Mouse (Mus musculus): ENCODE measurements around the gene Rsg1. TPM values are rescaled to one million over a fixed set of nuclear protein-coding genes. Genes with fewer than 3 reads are reported as not detected.

The Rsg1 gene
- polyA plus RNA-seq, 2 experiments, result 0.56 to 0.78 TPM

GRCm38 (mm10) chr4:141249383-141249782 lies 35.6 kb downstream of the Rsg1 start:
- ATAC-seq (ENCODE audit: insufficient read depth), result no peak
- Histone ChIP-seq H3K27ac (no peak overlapping the region), H3K9ac (replicated peaks) (no peak overlapping the region), H3K4me1 (replicated peaks; ENCODE audit: control insufficient read depth in 2 of 2, insufficient read depth in 2 of 2, low read length in 1 of 2) (no peaks in the 10 kb centered on the region), H3K4me2 (ENCODE audit: low read depth) (no peak overlapping the region), H3K27me3 (ENCODE audit: control insufficient read depth, insufficient read depth, low read length) (peaks cover 49% of the 10 kb centered on the region), H3K9me3 (ENCODE audit: control insufficient read depth, low read length) (no peaks in the 10 kb centered on the region), H3K36me3 (replicated peaks; ENCODE audit: control insufficient read depth, insufficient read depth, low read depth) (no peaks in the 10 kb centered on the region), H3K4me3 (ENCODE audit: insufficient read depth in 1 of 2, low read depth in 2 of 2, low read length in 2 of 2) (no peak overlapping the region)
- WGBS (ENCODE audit: insufficient replicate concordance), result 49% methylated on average over 11 of the region's 11 CpGs
- TF ChIP-seq EP300 (IDR thresholded peaks at IDR 0.05; ENCODE audit: low read depth) (no peak), CTCF (IDR thresholded peaks at IDR 0.05; ENCODE audit: low read depth) (no peak)
- DNase-seq (ENCODE audit: low read depth in 3 of 3, low spot score in 3 of 3), result no peak

DNA sequence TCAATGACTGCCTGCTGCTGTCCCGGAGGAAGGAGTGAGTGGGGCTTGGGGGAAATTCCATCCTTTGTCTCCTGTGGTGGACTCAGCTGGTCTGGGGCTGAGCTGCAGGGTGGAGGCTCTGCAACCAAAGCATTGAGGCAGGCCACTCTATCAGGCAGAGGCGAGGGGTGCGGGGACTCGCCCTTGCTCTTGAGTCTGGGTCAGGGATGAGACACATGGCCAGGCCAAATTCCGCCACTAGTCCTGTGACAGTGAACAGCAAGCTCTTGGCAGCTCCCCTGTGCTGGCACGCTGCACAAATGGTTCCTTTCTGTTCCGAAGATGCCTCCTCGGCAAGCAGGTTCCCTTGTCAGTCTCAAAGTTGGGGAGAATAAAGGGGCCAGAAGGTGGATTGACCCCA lies 37.3 kb downstream of the Rsg1 start:
- ATAC-seq (ENCODE audit: insufficient read depth) (no peak), DNase-seq (ENCODE audit: low read depth in 3 of 3, low spot score in 3 of 3) (no peak)
- H3K27ac ChIP-seq, result no peak overlapping the region
- H3K9ac ChIP-seq (replicated peaks), result no peak overlapping the region
- TF ChIP-seq EP300 (IDR thresholded peaks at IDR 0.05; ENCODE audit: low read depth) (no peak), CTCF (IDR thresholded peaks at IDR 0.05; ENCODE audit: low read depth) (no peak)
- H3K4me3 ChIP-seq (ENCODE audit: insufficient read depth in 1 of 2, low read depth in 2 of 2, low read length in 2 of 2), result no peak overlapping the region
- no peaks in the 10 kb centered on the region for H3K4me1 ChIP-seq (replicated peaks; ENCODE audit: control insufficient read depth in 2 of 2, insufficient read depth in 2 of 2, low read length in 1 of 2)
- peaks cover 37% of the 10 kb centered on the region for H3K27me3 ChIP-seq (ENCODE audit: control insufficient read depth, insufficient read depth, low read length)
- H3K4me2 ChIP-seq (ENCODE audit: low read depth), result no peak overlapping the region
- H3K9me3 ChIP-seq (ENCODE audit: control insufficient read depth, low read length), result no peaks in the 10 kb centered on the region
- no peaks in the 10 kb centered on the region for H3K36me3 ChIP-seq (replicated peaks; ENCODE audit: control insufficient read depth, insufficient read depth, low read depth)
- 73% methylated on average over 8 of the region's 8 CpGs for WGBS (ENCODE audit: insufficient replicate concordance)

GRCm38 (mm10) chr4:141252641-141253040 lies 38.9 kb downstream of the Rsg1 start:
- Histone ChIP-seq H3K27me3 (ENCODE audit: control insufficient read depth, insufficient read depth, low read length) (peaks cover 21% of the 10 kb centered on the region), H3K36me3 (replicated peaks; ENCODE audit: control insufficient read depth, insufficient read depth, low read depth) (no peaks in the 10 kb centered on the region), H3K4me1 (replicated peaks; ENCODE audit: control insufficient read depth in 2 of 2, insufficient read depth in 2 of 2, low read length in 1 of 2) (no peaks in the 10 kb centered on the region), H3K27ac (no peak overlapping the region), H3K9ac (replicated peaks) (no peak overlapping the region), H3K9me3 (ENCODE audit: control insufficient read depth, low read length) (no peaks in the 10 kb centered on the region), H3K4me2 (ENCODE audit: low read depth) (no peak overlapping the region), H3K4me3 (ENCODE audit: insufficient read depth in 1 of 2, low read depth in 2 of 2, low read length in 2 of 2) (no peak overlapping the region)
- ATAC-seq (ENCODE audit: insufficient read depth), result no peak
- no peak for TF ChIP-seq EP300 (IDR thresholded peaks at IDR 0.05; ENCODE audit: low read depth)
- TF ChIP-seq CTCF (IDR thresholded peaks at IDR 0.05; ENCODE audit: low read depth), result no peak
- DNase-seq (ENCODE audit: low read depth in 3 of 3, low spot score in 3 of 3), result no peak
- 26% methylated on average over 2 of the region's 2 CpGs for WGBS (ENCODE audit: insufficient replicate concordance)

DNA sequence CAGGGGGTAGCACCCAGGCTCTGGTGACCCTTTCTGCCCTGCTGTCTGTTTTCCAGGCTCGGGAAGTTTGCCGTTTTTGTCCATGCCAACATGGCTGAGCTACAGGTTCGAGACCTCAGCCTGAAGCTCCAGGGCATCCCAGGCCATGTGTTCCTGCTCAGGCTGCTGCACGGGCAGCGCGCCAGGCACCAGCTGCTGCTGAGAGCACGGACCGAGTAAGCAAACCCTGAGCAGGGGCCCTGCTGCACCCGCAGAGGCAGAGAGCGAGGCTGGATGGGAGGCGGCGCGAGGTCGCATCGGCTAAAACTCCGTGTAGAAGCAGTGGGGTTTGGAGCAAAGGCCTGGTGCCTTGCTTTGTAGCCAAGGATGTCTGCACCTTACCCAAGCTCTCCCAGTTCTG lies 40.5 kb downstream of the Rsg1 start:
- H3K27me3 ChIP-seq (ENCODE audit: control insufficient read depth, insufficient read depth, low read length), result peaks cover 5% of the 10 kb centered on the region
- 66% methylated on average over 16 of the region's 16 CpGs for WGBS (ENCODE audit: insufficient replicate concordance)
- no peak overlapping the region for H3K4me2 ChIP-seq (ENCODE audit: low read depth)
- H3K9me3 ChIP-seq (ENCODE audit: control insufficient read depth, low read length), result no peaks in the 10 kb centered on the region
- no peak overlapping the region for H3K27ac ChIP-seq
- DNase-seq (ENCODE audit: low read depth in 3 of 3, low spot score in 3 of 3) (no peak), ATAC-seq (ENCODE audit: insufficient read depth) (no peak)
- no peak overlapping the region for H3K9ac ChIP-seq (replicated peaks)
- TF ChIP-seq EP300 (IDR thresholded peaks at IDR 0.05; ENCODE audit: low read depth) (no peak), CTCF (IDR thresholded peaks at IDR 0.05; ENCODE audit: low read depth) (no peak)
- no peaks in the 10 kb centered on the region for H3K4me1 ChIP-seq (replicated peaks; ENCODE audit: control insufficient read depth in 2 of 2, insufficient read depth in 2 of 2, low read length in 1 of 2)
- H3K4me3 ChIP-seq (ENCODE audit: insufficient read depth in 1 of 2, low read depth in 2 of 2, low read length in 2 of 2), result no peak overlapping the region
- H3K36me3 ChIP-seq (replicated peaks; ENCODE audit: control insufficient read depth, insufficient read depth, low read depth), result no peaks in the 10 kb centered on the region

DNA sequence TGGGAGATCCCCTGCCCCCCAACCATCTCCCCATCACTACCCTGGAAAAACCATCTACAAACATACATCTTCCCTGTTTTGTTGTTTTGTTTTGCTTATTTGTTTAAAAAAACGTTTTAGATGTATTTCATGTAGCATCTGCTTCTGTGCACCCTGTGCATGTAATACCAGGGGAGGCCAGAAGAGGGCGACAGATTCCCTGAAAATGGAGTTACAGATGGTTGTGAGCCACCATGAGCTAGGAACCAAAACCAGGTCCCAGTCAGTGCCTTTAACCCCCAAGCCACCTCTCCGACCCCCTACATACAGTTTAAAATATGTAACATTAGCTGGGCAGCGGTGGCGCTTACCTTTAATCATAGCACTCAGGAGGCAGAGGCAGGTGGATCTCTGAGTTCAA lies 43.7 kb downstream of the Rsg1 start:
- Histone ChIP-seq H3K27me3 (ENCODE audit: control insufficient read depth, insufficient read depth, low read length) (no peaks in the 10 kb centered on the region), H3K36me3 (replicated peaks; ENCODE audit: control insufficient read depth, insufficient read depth, low read depth) (no peaks in the 10 kb centered on the region), H3K27ac (no peak overlapping the region), H3K4me2 (ENCODE audit: low read depth) (no peak overlapping the region), H3K9me3 (ENCODE audit: control insufficient read depth, low read length) (no peaks in the 10 kb centered on the region), H3K4me1 (replicated peaks; ENCODE audit: control insufficient read depth in 2 of 2, insufficient read depth in 2 of 2, low read length in 1 of 2) (no peaks in the 10 kb centered on the region), H3K9ac (replicated peaks) (no peak overlapping the region), H3K4me3 (ENCODE audit: insufficient read depth in 1 of 2, low read depth in 2 of 2, low read length in 2 of 2) (no peak overlapping the region)
- TF ChIP-seq EP300 (IDR thresholded peaks at IDR 0.05; ENCODE audit: low read depth) (no peak), CTCF (IDR thresholded peaks at IDR 0.05; ENCODE audit: low read depth) (peak; percentile 85)
- DNase-seq (ENCODE audit: low read depth in 3 of 3, low spot score in 3 of 3), result no peak
- 53% methylated on average over 5 of the region's 5 CpGs for WGBS (ENCODE audit: insufficient replicate concordance)
- ATAC-seq (ENCODE audit: insufficient read depth), result no peak
